Mouse (Mus musculus) embryonic facial prominence, embryonic 12.5 days (tissue): ENCODE measurements at regions not wholly inside any gene's neighbourhood (a gene's known extent, or its start where the extent isn't known, plus 50 kb on each side); places are given as distances from the start of the nearest gene placed in this dataset.

Experiments used
- ATAC-seq: fragments of 200-750 bp; cut with Nextera tagmentation; 2 replicates; pipeline ENCODE4 v1.8.0; 2017; ENCODE audit not compliant: insufficient number of reproducible peaks, insufficient read depth, low FRiP score, low TSS enrichment
- H3K27ac ChIP-seq: fragments of 300-500 bp; sonication (generic); 2 replicates; pipeline ENCODE4 v1.5.1; 2016; ENCODE audit warnings: mild to moderate bottlenecking
- H3K27me3 ChIP-seq: fragments of 300-500 bp; sonication (generic); 2 replicates; pipeline ENCODE4 v1.6.1; 2016; ENCODE audit warnings: mild to moderate bottlenecking, moderate library complexity
- H3K36me3 ChIP-seq: fragments of 300-500 bp; sonication (generic); 2 replicates; pipeline ENCODE4 v1.6.1; 2016; ENCODE audit warnings: mild to moderate bottlenecking
- H3K4me1 ChIP-seq: fragments of 300-500 bp; sonication (generic); 2 replicates; pipeline ENCODE4 v1.6.1; 2016
- H3K4me2 ChIP-seq: fragments of 300-500 bp; sonication (generic); replicated peaks from 2 replicates; pipeline ENCODE4 v1.6.1; 2016; ENCODE audit warnings: mild to moderate bottlenecking, moderate library complexity
- H3K4me3 ChIP-seq: fragments of 300-500 bp; sonication (generic); 2 replicates; pipeline ENCODE4 v1.5.1; 2016; ENCODE audit warnings: mild to moderate bottlenecking
- H3K9ac ChIP-seq: fragments of 300-500 bp; sonication (generic); 2 replicates; pipeline ENCODE4 v1.6.1; 2016; ENCODE audit warnings: mild to moderate bottlenecking, moderate library complexity
- H3K9me3 ChIP-seq: fragments of 300-500 bp; sonication (generic); 2 replicates; pipeline ENCODE4 v1.6.1; 2016; ENCODE audit warnings: mild to moderate bottlenecking, moderate library complexity
- WGBS: fragments of 180-500 bp; shearing (Covaris S2); methylation state at CpG from one replicate; pipeline ENCODE4 v1.1.7; 2016; 5-methylcytosine and 5-hydroxymethylcytosine counted together

DNA sequence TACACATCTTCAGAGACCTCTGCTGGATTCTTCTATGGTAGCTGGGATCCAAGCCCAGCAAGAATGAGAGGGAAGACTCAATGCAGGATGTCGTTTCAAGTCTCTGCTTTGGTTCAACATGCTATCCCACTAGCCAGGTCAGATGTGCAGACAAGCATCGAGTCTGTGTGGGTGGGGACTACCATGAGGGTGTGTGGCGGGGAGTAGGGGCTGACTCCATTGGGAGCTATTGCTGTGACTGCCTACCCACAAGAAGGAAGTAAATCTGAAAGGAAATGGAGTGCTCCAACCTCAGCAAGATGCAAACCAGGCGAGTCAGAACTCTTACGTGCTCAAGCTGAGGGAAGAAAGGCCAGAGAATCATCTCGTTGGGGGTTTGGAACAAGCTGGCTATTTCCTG is 94.4 kb downstream of the Smim20 start:
- no peaks in the 10 kb centered on the region for H3K27me3 ChIP-seq
- H3K4me3 ChIP-seq: no peak overlapping the region
- H3K4me1 ChIP-seq: no peaks in the 10 kb centered on the region
- H3K9me3 ChIP-seq: no peaks in the 10 kb centered on the region
- H3K9ac ChIP-seq: no peak overlapping the region
- WGBS: 82% methylated on average over 6 of the region's 6 CpGs
- H3K27ac ChIP-seq: no peak overlapping the region
- ATAC-seq: no peak
- H3K4me2 ChIP-seq: no peak overlapping the region
- no peaks in the 10 kb centered on the region for H3K36me3 ChIP-seq

DNA sequence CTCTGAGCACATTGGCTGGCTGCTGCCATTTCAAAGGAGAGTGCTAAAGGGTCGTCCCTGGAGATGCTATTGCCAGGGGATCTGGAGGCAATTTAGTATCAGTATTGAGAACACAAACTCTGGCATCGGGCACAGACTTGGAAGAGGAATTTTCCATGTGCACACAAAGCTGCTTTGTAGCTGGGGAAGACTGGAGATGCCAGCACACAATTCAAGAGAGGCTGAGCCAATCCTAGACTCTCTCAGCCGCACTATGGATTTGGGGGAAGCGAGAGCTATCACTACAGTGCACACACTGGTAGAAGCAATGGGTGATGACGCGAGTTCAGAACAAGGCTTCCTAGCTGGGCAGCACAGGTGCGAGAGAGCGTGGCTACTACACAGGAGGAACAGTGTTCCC is 97.0 kb downstream of the Smim20 start:
- H3K27ac ChIP-seq: no peak overlapping the region
- ATAC-seq: no peak

DNA sequence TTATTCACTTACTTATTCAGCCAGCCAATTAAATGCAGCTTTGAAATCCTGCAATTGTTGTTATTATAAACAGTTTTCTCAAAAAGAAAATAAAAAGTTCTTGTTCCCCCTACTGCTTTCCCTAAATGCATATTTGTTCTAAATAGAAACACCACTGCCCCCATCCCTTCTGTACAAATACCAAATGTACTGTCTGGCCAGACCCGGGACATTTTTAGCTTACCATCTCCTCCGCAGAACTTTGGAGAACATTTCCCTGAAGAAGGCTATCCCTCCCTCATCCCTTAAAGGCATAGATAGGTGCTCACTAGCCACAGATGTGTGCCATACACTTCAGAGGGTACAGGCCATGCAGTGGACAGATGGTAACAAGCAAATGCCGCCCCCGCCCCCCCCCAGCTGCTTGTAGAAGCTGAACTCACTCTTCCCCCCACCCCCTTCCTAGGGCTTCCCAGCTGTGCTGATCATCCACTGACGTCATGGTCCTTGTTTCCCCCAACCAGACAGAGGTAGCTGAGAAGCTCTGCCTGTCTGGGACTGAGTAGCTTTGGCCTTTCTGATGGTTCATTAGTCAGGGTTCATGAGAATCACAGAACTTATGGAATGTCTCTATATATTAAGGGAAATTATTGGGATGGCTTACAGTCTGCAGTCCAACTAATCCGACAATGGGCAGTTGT is 98.9 kb upstream of the Rbpj start:
- 63% methylated on average over 6 of the region's 6 CpGs for WGBS
- no peak overlapping the region for H3K9ac ChIP-seq
- no peak overlapping the region for H3K27ac ChIP-seq
- no peaks in the 10 kb centered on the region for H3K36me3 ChIP-seq
- ATAC-seq: no peak
- H3K9me3 ChIP-seq: no peaks in the 10 kb centered on the region
- no peaks in the 10 kb centered on the region for H3K27me3 ChIP-seq
- H3K4me2 ChIP-seq: no peak overlapping the region
- no peak overlapping the region for H3K4me3 ChIP-seq
- H3K4me1 ChIP-seq: 0 out of 2 replicates have a peak, but pooled peaks cover 5% of the 10 kb centered on the region

More for the DNA sequence above, 97.0 kb downstream of the Smim20 start:
- H3K4me1 ChIP-seq: 0 out of 2 replicates have a peak, but pooled peaks cover 5% of the 10 kb centered on the region
- WGBS: 64% methylated on average over 8 of the region's 8 CpGs
- no peak overlapping the region for H3K4me2 ChIP-seq
- H3K9ac ChIP-seq: no peak overlapping the region
- no peaks in the 10 kb centered on the region for H3K9me3 ChIP-seq
- H3K36me3 ChIP-seq: no peaks in the 10 kb centered on the region
- H3K4me3 ChIP-seq: no peak overlapping the region
- H3K27me3 ChIP-seq: no peaks in the 10 kb centered on the region

DNA sequence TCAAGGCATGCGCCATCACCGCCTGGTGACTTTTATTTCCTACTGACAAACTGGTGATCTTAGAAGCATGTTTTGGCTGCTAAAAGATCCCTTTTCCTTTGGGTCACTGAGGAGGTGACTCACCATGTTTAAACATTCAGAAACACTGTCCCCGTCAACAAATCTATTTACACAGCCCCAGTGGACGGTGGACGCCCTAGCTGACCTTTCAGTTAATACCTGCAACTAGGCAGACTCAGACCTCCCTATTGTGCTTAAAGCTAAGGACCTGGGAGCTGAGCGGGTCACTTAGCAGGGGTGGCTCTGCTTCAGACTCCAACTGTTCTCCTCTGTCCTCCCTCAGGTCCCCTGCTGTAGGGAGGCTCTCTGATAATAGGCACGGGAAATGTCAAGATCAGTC is 95.7 kb upstream of the Rbpj start:
- H3K4me3 ChIP-seq: no peak overlapping the region
- H3K9ac ChIP-seq: no peak overlapping the region
- H3K27ac ChIP-seq: no peak overlapping the region
- H3K9me3 ChIP-seq: no peaks in the 10 kb centered on the region
- 88% methylated on average over 7 of the region's 7 CpGs for WGBS
- no peak overlapping the region for H3K4me2 ChIP-seq
- H3K27me3 ChIP-seq: no peaks in the 10 kb centered on the region
- 0 out of 2 replicates have a peak, but pooled peaks cover 5% of the 10 kb centered on the region for H3K4me1 ChIP-seq
- no peak for ATAC-seq
- H3K36me3 ChIP-seq: no peaks in the 10 kb centered on the region

DNA sequence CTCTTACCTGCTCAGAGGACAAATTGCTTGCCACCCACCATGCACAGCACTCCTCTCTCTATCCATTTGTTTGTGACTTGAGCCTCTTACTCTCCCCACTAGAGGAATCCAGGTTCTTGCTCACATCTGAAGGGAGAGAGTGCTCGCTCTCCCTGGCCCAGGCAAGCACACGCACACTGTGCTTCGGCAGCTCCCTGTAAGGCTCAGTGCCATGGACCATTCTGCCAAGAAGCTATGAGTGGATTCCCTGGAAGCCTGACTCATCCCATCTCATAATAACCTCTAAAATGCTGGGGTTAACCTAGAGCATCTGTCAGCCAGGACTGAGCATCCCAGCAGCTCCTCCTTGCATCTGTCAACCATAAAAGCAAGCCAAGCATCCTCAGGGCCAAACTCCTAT is 94.3 kb upstream of the Rbpj start:
- Histone ChIP-seq H3K9me3 (no peaks in the 10 kb centered on the region), H3K4me2 (no peak overlapping the region), H3K27ac (no peak overlapping the region), H3K4me3 (no peak overlapping the region), H3K27me3 (no peaks in the 10 kb centered on the region), H3K9ac (no peak overlapping the region), H3K36me3 (no peaks in the 10 kb centered on the region), H3K4me1 (0 out of 2 replicates have a peak, but pooled peaks cover 5% of the 10 kb centered on the region)
- WGBS: 88% methylated on average over 3 of the region's 3 CpGs
- no peak for ATAC-seq

DNA sequence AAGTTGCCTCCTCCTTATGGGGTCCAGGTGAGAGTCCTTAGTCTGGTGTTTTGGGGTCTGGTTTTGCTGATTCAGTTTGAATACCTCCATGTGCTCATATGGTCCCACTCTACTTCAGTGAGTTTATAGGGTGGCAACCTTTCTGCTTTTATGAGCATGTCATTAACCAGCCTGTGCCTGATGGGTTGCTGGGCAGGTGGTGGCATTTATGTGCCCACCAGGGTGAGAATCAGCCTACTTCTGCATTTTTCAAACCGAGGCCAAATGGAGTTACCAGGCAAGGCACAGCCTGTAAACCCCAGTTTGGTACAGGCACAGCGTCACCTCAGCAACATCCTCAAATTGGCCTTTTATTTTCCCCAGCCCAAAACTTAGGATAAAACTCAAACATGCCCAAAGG is 92.6 kb upstream of the Rbpj start:
- 81% methylated on average over 2 of the region's 2 CpGs for WGBS
- Histone ChIP-seq H3K4me3 (no peak overlapping the region), H3K27me3 (no peaks in the 10 kb centered on the region), H3K4me1 (peaks cover 10% of the 10 kb centered on the region; the same call in 1 of the 2 replicates), H3K27ac (no peak overlapping the region), H3K36me3 (no peaks in the 10 kb centered on the region), H3K9me3 (no peaks in the 10 kb centered on the region), H3K4me2 (no peak overlapping the region), H3K9ac (no peak overlapping the region)
- ATAC-seq: no peak

DNA sequence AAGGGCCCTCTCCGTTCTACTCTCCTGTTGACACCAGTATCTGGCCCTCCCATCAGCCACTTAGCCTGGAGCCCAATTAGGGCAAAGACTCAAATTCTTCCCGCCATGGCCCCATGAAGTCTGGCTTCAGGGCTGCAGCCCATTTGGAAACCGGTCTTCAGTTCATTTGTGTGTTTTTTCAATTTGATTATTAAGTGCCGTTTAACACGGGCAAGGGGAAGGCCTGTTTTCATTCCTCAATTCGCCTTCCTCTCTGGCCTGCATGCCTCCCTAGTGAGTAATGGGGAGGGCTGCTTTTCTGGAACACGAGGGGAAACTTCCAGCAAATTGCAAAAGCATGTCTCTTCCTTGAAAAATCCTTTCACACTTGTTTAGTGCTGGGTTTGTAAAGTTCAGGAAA is 89.1 kb upstream of the Rbpj start:
- peaks cover 35% of the 10 kb centered on the region for H3K4me1 ChIP-seq
- H3K4me3 ChIP-seq: no peak overlapping the region
- H3K4me2 ChIP-seq: no peak overlapping the region
- no peaks in the 10 kb centered on the region for H3K36me3 ChIP-seq
- WGBS: 16% methylated on average over 7 of the region's 7 CpGs
- ATAC-seq: 0 out of 2 replicates have a peak, but pooled peaks have one; percentile 19
- no peaks in the 10 kb centered on the region for H3K9me3 ChIP-seq
- no peaks in the 10 kb centered on the region for H3K27me3 ChIP-seq
- H3K27ac ChIP-seq: peak overlapping the region; percentile 74
- H3K9ac ChIP-seq: no peak overlapping the region

DNA sequence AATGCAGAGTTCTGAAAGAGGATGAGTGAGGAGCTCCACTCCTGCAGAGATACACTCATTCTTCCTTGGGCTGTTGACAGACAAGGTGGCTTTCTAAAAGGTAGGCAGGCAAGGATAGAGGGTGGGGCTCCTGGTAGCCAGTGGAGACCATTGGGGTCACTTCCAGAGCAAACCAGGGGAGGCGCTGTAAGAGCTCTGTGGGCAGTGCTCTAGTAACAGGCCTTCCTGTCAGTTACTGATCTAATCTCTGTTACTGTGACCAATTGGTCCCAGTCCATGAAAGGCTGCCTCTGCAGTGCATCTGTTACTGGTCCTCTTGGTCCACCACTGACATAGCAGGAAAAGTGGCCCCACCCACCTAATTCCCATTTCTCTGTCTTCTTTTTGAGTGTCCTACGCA is 88.3 kb upstream of the Rbpj start:
- Histone ChIP-seq H3K4me2 (no peak overlapping the region), H3K4me1 (peaks cover 35% of the 10 kb centered on the region), H3K9me3 (no peaks in the 10 kb centered on the region), H3K4me3 (no peak overlapping the region), H3K27me3 (no peaks in the 10 kb centered on the region), H3K27ac (0 out of 2 replicates have a peak overlapping the region, but pooled peaks have one; percentile 74), H3K9ac (no peak overlapping the region), H3K36me3 (no peaks in the 10 kb centered on the region)
- ATAC-seq: 0 out of 2 replicates have a peak, but pooled peaks have one; percentile 18
- WGBS: 60% methylated on average over 2 of the region's 2 CpGs

DNA sequence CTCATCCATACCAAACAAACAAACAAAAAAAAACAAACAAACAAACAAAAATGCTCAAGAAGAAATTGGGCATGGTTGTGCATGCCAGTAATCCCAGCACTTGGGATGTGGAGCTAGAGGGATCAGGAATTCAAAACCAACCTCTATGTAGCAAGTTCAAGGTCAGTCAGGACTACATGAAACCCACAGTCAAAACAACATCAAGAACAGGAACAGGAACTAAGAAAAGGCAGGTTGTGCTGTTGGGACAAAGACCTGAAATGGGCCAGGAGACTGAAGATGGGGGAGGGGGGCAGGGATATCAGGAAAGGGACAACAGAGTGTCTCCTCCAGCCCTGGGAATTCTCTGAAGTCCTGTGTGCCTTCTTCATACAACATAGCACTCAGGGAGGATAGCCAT is 87.8 kb upstream of the Rbpj start:
- Histone ChIP-seq H3K27ac (no peak overlapping the region), H3K27me3 (no peaks in the 10 kb centered on the region), H3K9ac (no peak overlapping the region), H3K36me3 (no peaks in the 10 kb centered on the region), H3K9me3 (no peaks in the 10 kb centered on the region), H3K4me1 (peaks cover 35% of the 10 kb centered on the region), H3K4me3 (no peak overlapping the region), H3K4me2 (no peak overlapping the region)
- ATAC-seq: no peak

DNA sequence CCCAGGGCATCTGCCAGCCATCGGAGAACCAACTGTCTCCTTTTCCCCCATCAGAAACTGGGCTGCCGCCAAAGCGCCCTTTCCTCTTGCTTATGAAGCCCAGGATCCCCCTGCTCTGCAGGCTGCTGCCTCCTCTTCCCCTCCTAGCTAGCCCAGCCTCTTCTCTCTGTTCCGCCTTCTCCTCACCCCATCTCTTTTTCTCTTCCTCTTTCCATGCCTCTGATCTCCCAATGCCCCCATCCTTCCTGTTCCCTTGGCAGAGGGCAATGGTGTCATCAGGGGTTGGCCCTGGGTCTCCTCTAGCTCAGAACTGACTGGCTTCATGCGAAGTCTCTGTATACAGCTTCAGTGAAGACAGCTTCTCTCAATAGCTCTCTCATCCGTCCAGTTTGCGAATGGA is 87.4 kb upstream of the Rbpj start:
- no peaks in the 10 kb centered on the region for H3K9me3 ChIP-seq

DNA sequence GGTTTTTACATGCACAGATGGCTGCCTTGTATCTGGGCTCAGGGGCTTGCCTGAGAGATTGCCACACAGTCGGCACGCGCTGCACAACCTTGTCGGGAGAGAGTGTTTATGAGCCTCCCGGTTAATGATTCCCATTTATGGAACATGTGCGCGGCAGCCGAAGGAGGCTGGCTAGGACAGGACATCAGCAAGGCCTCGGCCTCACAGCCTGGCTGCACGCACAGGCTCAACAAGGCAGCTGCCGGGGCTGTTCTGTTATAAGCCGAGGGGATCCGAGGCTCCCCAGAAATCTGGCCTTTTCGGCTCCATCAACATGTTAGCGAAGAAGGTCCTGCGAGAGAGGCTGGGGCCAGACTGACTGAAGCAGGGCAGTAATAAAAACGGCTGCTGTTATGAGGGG is 86.3 kb upstream of the Rbpj start:
- Histone ChIP-seq H3K9ac (no peak overlapping the region), H3K36me3 (no peaks in the 10 kb centered on the region), H3K4me1 (peaks cover 35% of the 10 kb centered on the region), H3K27me3 (no peaks in the 10 kb centered on the region), H3K4me3 (no peak overlapping the region), H3K4me2 (no peak overlapping the region), H3K9me3 (no peaks in the 10 kb centered on the region), H3K27ac (peak overlapping the region; percentile 66)
- no peak for ATAC-seq
- 34% methylated on average over 17 of the region's 17 CpGs for WGBS

More for the DNA sequence above, 87.4 kb upstream of the Rbpj start:
- Histone ChIP-seq H3K4me1 (peaks cover 35% of the 10 kb centered on the region), H3K27me3 (no peaks in the 10 kb centered on the region), H3K36me3 (no peaks in the 10 kb centered on the region), H3K9ac (no peak overlapping the region), H3K4me2 (no peak overlapping the region), H3K4me3 (no peak overlapping the region), H3K27ac (no peak overlapping the region)
- 86% methylated on average over 7 of the region's 7 CpGs for WGBS
- ATAC-seq: no peak

DNA sequence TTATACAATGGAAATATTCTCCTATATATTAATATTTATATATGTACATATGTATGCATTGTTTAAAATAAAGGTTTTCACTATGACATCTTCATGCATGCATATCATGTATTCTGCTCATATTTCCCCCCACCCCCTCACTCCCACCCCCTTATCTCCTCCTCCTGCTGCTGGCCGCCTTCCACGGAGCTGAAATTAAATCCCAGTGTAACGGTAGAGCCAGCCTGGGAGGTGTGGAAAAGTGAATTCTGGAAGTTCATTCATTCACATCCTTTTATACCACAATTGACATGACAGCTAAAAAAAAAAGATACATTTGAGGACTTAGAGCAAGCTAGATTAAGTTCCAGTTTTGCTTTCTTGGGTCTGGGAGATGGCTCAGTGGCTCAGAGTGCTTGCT is 85.7 kb upstream of the Rbpj start:
- 20% methylated on average over 3 of the region's 3 CpGs for WGBS
- Histone ChIP-seq H3K4me3 (no peak overlapping the region), H3K27ac (peak overlapping the region; percentile 73; the same call in 1 of the 2 replicates), H3K9ac (no peak overlapping the region), H3K27me3 (no peaks in the 10 kb centered on the region), H3K4me1 (peaks cover 35% of the 10 kb centered on the region), H3K4me2 (no peak overlapping the region), H3K36me3 (no peaks in the 10 kb centered on the region), H3K9me3 (no peaks in the 10 kb centered on the region)
- no peak for ATAC-seq
